Comparison of ENCODE assay signal across 23 mouse cellular contexts in genomic region chr3:16103180-16103579, GRCm38 (mm10).
A peak's percentile ranks its signal among the peaks of the same experiment; 100 is the strongest.
DNase-seq lines count a peak whose midpoint lies in the region; ATAC-seq and TF ChIP-seq lines count a peak whose summit lies in the region.
"Had no signal": no experiment of that assay in that cellular context is flagged by ENCODE, and none has a peak within 500 bp of the region (broad histone marks: within the 10 kb centered on the region; RNA-seq: fewer than 3 reads in every experiment).

No protein-coding gene starts in this region.

- POLR2A ChIA-PET in Patski (lab: Charles Lee), result interaction anchor here (0.6 kb wide), 1 partner anchor 699 kb away, joined by 3 read pairs; no protein-coding TSS in a partner anchor

- no peaks in the 10 kb centered on the region for H3K9me3 ChIP-seq in intestine, postnatal 0 days (ENCODE audit: control insufficient read depth)
- H3K9me3 ChIP-seq in intestine, embryonic 15.5 days, result no peaks in the 10 kb centered on the region
- no peaks in the 10 kb centered on the region for H3K9me3 ChIP-seq in CH12.LX (replicated peaks; ENCODE audit: low read length)
- H3K9me3 ChIP-seq: G1E had no signal

- H3K9ac ChIP-seq in intestine, postnatal 0 days (ENCODE audit: low read depth, low read length), result no peak overlapping the region
- no peak overlapping the region for H3K9ac ChIP-seq in intestine, embryonic 15.5 days
- no peak overlapping the region for H3K9ac ChIP-seq in CH12.LX (ENCODE audit: insufficient read depth, low read depth)

- no peak for TF ChIP-seq POLR2A in CH12.LX (IDR thresholded peaks at IDR 0.05; ENCODE audit: low read depth, low read length)

- 78% methylated on average over 1 of the region's 1 CpGs for WGBS in intestine, postnatal 0 days
- 67% methylated on average over 1 of the region's 1 CpGs for WGBS in intestine, embryonic 15.5 days

- no peaks in the 10 kb centered on the region for H3K27me3 ChIP-seq in intestine, postnatal 0 days (replicated peaks; ENCODE audit: control insufficient read depth, insufficient read depth, low read length)
- no peaks in the 10 kb centered on the region for H3K27me3 ChIP-seq in intestine, embryonic 15.5 days (replicated peaks)
- H3K27me3 ChIP-seq in CH12.LX (replicated peaks) (no peaks in the 10 kb centered on the region), Patski (peaks cover 3% of the 10 kb centered on the region)

- no peak overlapping the region for H3K27ac ChIP-seq in intestine, postnatal 0 days (ENCODE audit: low read depth, low read length)
- no peak overlapping the region for H3K27ac ChIP-seq in intestine, embryonic 15.5 days
- no peak overlapping the region for H3K27ac ChIP-seq in CH12.LX (ENCODE audit: insufficient read depth, low read depth)

- TF ChIP-seq RAD21 in CH12.LX (IDR thresholded peaks at IDR 0.05; ENCODE audit: low read depth, low read length), result no peak

- in situ Hi-C loops in CH12.LX (cut with MboI; ENCODE audit: low pct_ligation_motif_present, low pct_unique_long_range_greater_than_20kb, low sequenced_read_pairs) (no loop called here), Patski (cut with MboI; ENCODE audit: low pct_unique_long_range_greater_than_20kb) (no loop called here)

- CTCF ChIA-PET in Patski (lab: Charles Lee), result no interaction called here

- no peak for ATAC-seq in intestine, postnatal 0 days
- ATAC-seq in intestine, embryonic 15.5 days, result no peak
- no peak for ATAC-seq in Patski
- no peak for ATAC-seq in megakaryocyte, adult 5-6 weeks (ENCODE audit: poor library complexity, severe bottlenecking)
- ATAC-seq: activated CD4-positive, CD25-positive, alpha-beta regulatory T cell, adult 4 months; CD4-positive, CD25-positive, alpha-beta regulatory T cell, adult 4 months had no signal

- dilution Hi-C loops in CH12.LX (cut with MboI; ENCODE audit: extremely low pct_ligation_motif_present, extremely low pct_unique_long_range_greater_than_20kb, low sequenced_read_pairs), result no loop called here

- no peaks in the 10 kb centered on the region for H3K4me1 ChIP-seq in intestine, postnatal 0 days (replicated peaks; ENCODE audit: control insufficient read depth, insufficient read depth, low read length)
- H3K4me1 ChIP-seq in intestine, embryonic 15.5 days (replicated peaks), result no peaks in the 10 kb centered on the region
- peaks cover 9 to 38% of the 10 kb centered on the region in 2 experiments for H3K4me1 ChIP-seq in CH12.LX (ENCODE audit: control insufficient read depth in 1 of 2, insufficient read depth in 2 of 2)

- DNase-seq in 416B (ENCODE audit: low read depth), result peak; percentile 23
- peak; percentile 37 for DNase-seq in CH12.LX (ENCODE audit: extremely low read depth)
- DNase-seq in Patski (ENCODE audit: low read depth, low spot score), result no peak
- no peak for DNase-seq in thymus, postnatal 0 days (ENCODE audit: low spot score)
- no peak for DNase-seq in gastrocnemius, postnatal 25 days
- DNase-seq: adrenal gland, adult 2 months; adrenal gland, adult 8-10 months; adrenal gland, postnatal 10 days; adrenal gland, postnatal 14 days; adrenal gland, postnatal 25 days; adrenal gland, postnatal 36 days; B cell, adult 2 months; cerebellum, adult 11 months; cerebellum, adult 11-12 months; cerebellum, adult 18-20 months; cerebellum, adult 2 months; cerebellum, adult 8-10 months had no signal

- TF ChIP-seq CTCF in intestine, postnatal 0 days (IDR thresholded peaks at IDR 0.05; ENCODE audit: low read depth), result 0 out of 2 replicates have a peak, but pooled peaks have one; percentile 10
- TF ChIP-seq CTCF in CH12.LX (conservative IDR thresholded peaks at IDR 0.05 in 1 of 2, IDR thresholded peaks at IDR 0.05 in 1 of 2; ENCODE audit: low read depth in 2 of 2, low read length in 2 of 2) (peak in 1 of 2 experiments; percentile 48; a peak in 2 of 4 replicates), Patski (IDR thresholded peaks at IDR 0.05) (peak; percentile 19)

- H3K36me3 ChIP-seq in intestine, postnatal 0 days (ENCODE audit: control insufficient read depth, insufficient read depth), result no peaks in the 10 kb centered on the region
- H3K36me3 ChIP-seq in intestine, embryonic 15.5 days, result no peaks in the 10 kb centered on the region
- H3K36me3 ChIP-seq in CH12.LX (replicated peaks in 1 of 2; ENCODE audit: control insufficient read depth in 1 of 2, insufficient read depth in 1 of 2, low read length in 1 of 2), result no peaks in the 10 kb centered on the region
- H3K36me3 ChIP-seq: G1E had no signal

- no peak overlapping the region for H3K4me3 ChIP-seq in intestine, postnatal 0 days (ENCODE audit: low read depth, low read length)
- no peak overlapping the region for H3K4me3 ChIP-seq in intestine, embryonic 15.5 days (replicated peaks)
- H3K4me3 ChIP-seq in CH12.LX (replicated peaks in 1 of 3; ENCODE audit: low read depth in 2 of 3, low read length in 2 of 3, poor library complexity in 1 of 3), result no peak overlapping the region

- H3K79me2 ChIP-seq in CH12.LX (replicated peaks; ENCODE audit: control insufficient read depth, extremely low read depth, insufficient read depth, poor library complexity, severe bottlenecking), result no peaks in the 10 kb centered on the region

- H3K4me2 ChIP-seq in intestine, postnatal 0 days (replicated peaks; ENCODE audit: low read depth), result no peak overlapping the region
- H3K4me2 ChIP-seq in intestine, embryonic 15.5 days (replicated peaks), result no peak overlapping the region
- H3K4me2 ChIP-seq in CH12.LX (ENCODE audit: insufficient read depth, low read depth, poor library complexity, severe bottlenecking), result no peak overlapping the region

- TF ChIP-seq EP300 in CH12.LX (IDR thresholded peaks at IDR 0.05; ENCODE audit: low read length), result 0 out of 2 replicates have a peak, but pooled peaks have one; percentile 22

TF ChIP-seq in CH12.LX, 34 proteins besides CTCF, POLR2A, EP300 and RAD21:
- TF ChIP-seq NELFE (IDR thresholded peaks at IDR 0.05; ENCODE audit: low read depth, low read length), result no peak
- TF ChIP-seq MEF2A (IDR thresholded peaks at IDR 0.05; ENCODE audit: borderline replicate concordance, low read depth, low read length), result no peak
- peak; percentile 89 for TF ChIP-seq ZNF384 (IDR thresholded peaks at IDR 0.05; ENCODE audit: low read depth, low read length)
- TF ChIP-seq RCOR1 (conservative IDR thresholded peaks at IDR 0.05; ENCODE audit: low read depth, low read length), result no peak
- 0 out of 2 replicates have a peak, but pooled peaks have one; percentile 23 for TF ChIP-seq JUND (conservative IDR thresholded peaks at IDR 0.05; ENCODE audit: low read depth, low read length)
- no peak for TF ChIP-seq PAX5 (IDR thresholded peaks at IDR 0.05; ENCODE audit: low read length)
- TF ChIP-seq MAFK (IDR thresholded peaks at IDR 0.05; ENCODE audit: insufficient replicate concordance, low read length), result no peak
- TF ChIP-seq ZC3H11A (IDR thresholded peaks at IDR 0.05; ENCODE audit: low read depth, low read length), result no peak
- no peak for TF ChIP-seq ZKSCAN1 (IDR thresholded peaks at IDR 0.05; ENCODE audit: borderline replicate concordance, low read depth, low read length)
- TF ChIP-seq MAZ (IDR thresholded peaks at IDR 0.05; ENCODE audit: low read depth, low read length), result no peak
- TF ChIP-seq MAX (IDR thresholded peaks at IDR 0.05; ENCODE audit: low read length), result peak; percentile 81
- TF ChIP-seq MYC (IDR thresholded peaks at IDR 0.05; ENCODE audit: low read depth, low read length), result peak; percentile 88
- TF ChIP-seq USF1 (IDR thresholded peaks at IDR 0.05; ENCODE audit: low read depth, low read length), result peak; percentile 51
- peak; percentile 76 for TF ChIP-seq BHLHE40 (IDR thresholded peaks at IDR 0.05; ENCODE audit: low read depth, low read length)
- TF ChIP-seq IRF4 (IDR thresholded peaks at IDR 0.05; ENCODE audit: low read depth, low read length), result no peak
- no peak for TF ChIP-seq MXI1 (IDR thresholded peaks at IDR 0.05; ENCODE audit: low read depth, low read length)
- no peak for TF ChIP-seq ELF1 (IDR thresholded peaks at IDR 0.05; ENCODE audit: low read depth, low read length)
- TF ChIP-seq HCFC1 (IDR thresholded peaks at IDR 0.05; ENCODE audit: low read depth, low read length), result no peak
- no peak for TF ChIP-seq NRF1 (IDR thresholded peaks at IDR 0.05; ENCODE audit: low read depth, low read length)
- TF ChIP-seq ZMIZ1 (IDR thresholded peaks at IDR 0.05; ENCODE audit: low read depth, low read length), result no peak
- TF ChIP-seq TCF12 (IDR thresholded peaks at IDR 0.05; ENCODE audit: low read depth, low read length), result no peak
- no peak for TF ChIP-seq TBP (conservative IDR thresholded peaks at IDR 0.05; ENCODE audit: low read depth, low read length)
- TF ChIP-seq USF2 (conservative IDR thresholded peaks at IDR 0.05; ENCODE audit: low read depth, low read length), result peak; percentile 52
- peak; percentile 59 for TF ChIP-seq JUN (IDR thresholded peaks at IDR 0.05; ENCODE audit: insufficient read depth, low read depth, low read length)

Comparison
In these comparisons a context has a peak if more than half of its experiments do, and no peak if none do; other contexts are left out.
1. DNase-seq: peak in 416B (single experiment) and CH12.LX (single experiment); none in Patski (single experiment), thymus, postnatal 0 days (single experiment) and gastrocnemius, postnatal 25 days (single experiment).